Mouse (Mus musculus): Measurements from ENCODE around the gene Slc2a3. TPM values are rescaled to one million over a fixed set of nuclear protein-coding genes. Genes with fewer than 3 reads are reported as not detected.

Gene Slc2a3
- polyA plus RNA-seq (2017; shearing (Covaris generic)), result 99.6 TPM

GRCm38 (mm10) chr6:122801301-122801800, at the start of gene Slc2a3:
Gene Slc2a3, minus strand, starts transcription at chr6:122801640.

GRCm38 (mm10) chr6:122819306-122820070, 18.0 kb upstream of the Slc2a3 start, which contains the start of gene Foxj2:
Gene Foxj2, plus strand, starts transcription at chr6:122819914.

DNA sequence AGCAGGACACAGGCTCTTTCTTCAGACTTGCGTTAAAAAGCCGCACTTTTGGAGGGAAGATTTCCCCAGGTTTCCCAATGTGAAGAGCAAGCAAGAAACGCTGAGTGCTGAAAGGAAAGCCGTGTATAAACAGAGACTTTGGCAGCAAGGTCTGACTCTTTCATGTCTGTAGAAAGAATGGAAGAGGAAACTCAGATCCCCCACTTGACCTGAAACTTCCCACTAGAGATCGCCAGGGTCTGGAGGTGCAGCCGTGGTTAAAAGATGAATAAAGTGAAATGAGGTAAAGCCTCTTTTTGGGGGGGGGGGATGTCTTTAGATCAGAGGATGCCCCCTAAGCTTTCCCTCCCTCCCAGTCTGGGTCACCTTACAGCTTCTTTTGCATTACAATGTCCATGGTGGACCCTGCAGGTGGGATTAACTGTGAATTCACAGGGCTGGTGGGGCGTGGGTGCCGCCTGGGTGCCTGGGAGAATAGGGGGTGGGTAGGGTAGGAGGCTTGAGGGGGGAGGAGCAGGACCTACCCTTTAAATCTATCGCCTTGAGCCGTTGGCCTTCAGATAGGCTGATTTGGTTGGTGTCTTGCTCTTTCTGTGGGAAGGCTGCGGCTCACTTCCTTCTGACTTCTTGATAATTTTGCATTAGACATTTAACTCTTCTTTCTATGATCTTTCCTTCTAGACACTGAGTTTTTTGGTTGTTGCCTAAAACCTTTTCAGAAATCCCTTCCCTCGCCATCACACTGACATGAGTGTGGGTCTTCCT, 94.2 kb downstream of the Slc2a3 start, which contains the start of gene Nanog:
Nanog (plus strand) TSS at position 454 of the 765 bp plus-strand sequence.

Other genes starting within 250 kb of the Slc2a3 start
- 0.42 TPM for gene Aicda, start 247.8 kb downstream of the Slc2a3 start, polyA plus RNA-seq (2017; shearing (Covaris generic))
- gene Apobec1, start 199.2 kb downstream of the Slc2a3 start, polyA plus RNA-seq (2017; shearing (Covaris generic)), result 31.0 TPM
- gene Gdf3, start 191.6 kb downstream of the Slc2a3 start, polyA plus RNA-seq (2017; shearing (Covaris generic)), result not detected
- not detected for gene Dppa3, start 175.2 kb downstream of the Slc2a3 start, polyA plus RNA-seq (2017; shearing (Covaris generic))
- not detected for gene Nanog, start 94.2 kb downstream of the Slc2a3 start, polyA plus RNA-seq (2017; shearing (Covaris generic))
- 6.1 TPM for gene Foxj2, start 18.3 kb upstream of the Slc2a3 start, polyA plus RNA-seq (2017; shearing (Covaris generic))
- 0.22 TPM for gene C3ar1, start 54.5 kb upstream of the Slc2a3 start, polyA plus RNA-seq (2017; shearing (Covaris generic))
- gene Necap1, start 72.8 kb upstream of the Slc2a3 start, polyA plus RNA-seq (2017; shearing (Covaris generic)), result 41.2 TPM
- gene Clec4a1, start 120.2 kb upstream of the Slc2a3 start, polyA plus RNA-seq (2017; shearing (Covaris generic)), result 0.24 TPM
- gene Clec4a3, start 150.9 kb upstream of the Slc2a3 start, polyA plus RNA-seq (2017; shearing (Covaris generic)), result 0.24 TPM
- gene Clec4a4, start 188.7 kb upstream of the Slc2a3 start, polyA plus RNA-seq (2017; shearing (Covaris generic)), result not detected
- gene Clec4b1, start 248.3 kb upstream of the Slc2a3 start, polyA plus RNA-seq (2017; shearing (Covaris generic)), result not detected

Data from CD4-positive, CD25-positive, alpha-beta regulatory T cell, adult 9 weeks (primary cell).